Mouse (Mus musculus) right cerebral cortex, postnatal 10 days (tissue): Measurements from ENCODE around the gene Adtrp.

Source experiments
- DNase-seq, 2 experiments: peaks; one replicate each; pipeline ENCODE4 v3.0.0; 2021; ENCODE audit warnings: low spot score in 2 of 2

Gene Adtrp

DNA sequence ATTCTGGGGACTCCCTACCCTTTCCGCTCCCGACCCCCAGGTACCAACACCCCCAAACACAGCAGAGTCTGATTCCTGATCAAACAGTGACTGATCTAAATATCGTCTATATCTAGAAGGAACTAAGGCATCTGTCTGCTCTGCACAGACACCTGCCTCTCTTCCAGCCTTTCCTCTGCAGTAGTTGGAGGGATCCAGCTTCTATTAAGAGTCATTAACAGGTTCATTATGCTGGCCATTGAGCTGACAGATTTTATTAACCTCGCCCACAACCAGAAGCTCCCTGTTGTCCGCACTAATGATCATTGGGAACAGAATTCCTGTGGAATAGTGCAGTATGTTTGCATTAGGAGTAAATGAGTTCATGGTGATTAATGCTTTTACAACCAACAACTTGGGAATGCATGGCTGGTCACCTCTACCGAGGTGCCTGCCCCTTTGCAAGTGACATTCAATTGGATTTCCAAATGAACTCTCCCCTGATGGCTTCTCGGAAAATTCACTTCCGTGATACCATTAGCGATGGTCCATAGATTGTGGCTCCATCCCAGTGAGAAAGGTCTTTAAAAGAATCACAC lies 67.8 kb downstream of the Adtrp start:
- DNase-seq = no peak

DNA sequence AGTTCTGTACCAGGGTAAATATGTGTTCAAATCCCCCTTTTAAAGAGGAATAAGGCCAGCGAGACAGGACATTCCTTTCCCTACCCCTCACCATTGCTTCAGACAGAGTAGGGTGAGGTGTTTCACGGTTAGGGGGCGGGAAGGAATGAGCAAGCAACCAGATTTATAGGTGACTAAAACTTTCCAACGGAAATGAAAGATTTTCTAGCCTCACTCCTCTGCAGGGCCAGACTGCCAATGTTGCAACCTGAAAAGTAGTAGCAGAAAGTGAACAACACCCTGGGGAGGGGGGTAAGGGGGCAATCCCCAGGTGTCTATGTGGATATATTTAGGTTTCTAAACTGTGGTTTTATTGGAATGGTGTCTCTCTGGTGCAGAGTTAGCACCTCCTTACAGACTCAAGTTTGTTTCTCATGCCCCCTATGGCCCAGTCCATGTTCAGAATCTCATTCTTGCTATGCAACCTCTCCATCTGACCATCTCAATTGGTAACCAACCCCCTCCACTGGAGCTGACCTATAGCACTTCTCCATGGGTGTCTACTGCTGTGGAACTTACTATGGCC lies 73.6 kb downstream of the Adtrp start:
- DNase-seq = no peak

DNA sequence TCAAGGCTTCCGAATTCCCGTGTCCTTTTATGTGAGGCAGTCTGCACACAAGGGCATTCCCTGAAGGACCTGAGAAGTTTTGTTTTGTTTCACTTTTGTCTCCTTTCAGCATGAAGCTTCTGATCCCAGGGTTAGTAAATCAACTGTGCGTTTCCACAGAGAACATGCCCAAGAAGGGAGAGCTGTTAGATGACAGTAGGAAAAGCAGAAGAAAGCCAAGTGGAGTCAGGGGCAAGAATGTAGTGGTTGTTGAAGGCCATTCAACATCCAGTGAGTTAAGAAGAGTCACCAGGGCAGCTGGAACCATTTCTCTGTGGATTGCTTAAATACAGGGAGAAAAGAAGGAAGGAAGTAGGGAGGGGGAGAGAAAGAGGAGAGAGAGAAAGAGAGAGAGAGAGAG lies 76.4 kb downstream of the Adtrp start:
- DNase-seq = no peak

DNA sequence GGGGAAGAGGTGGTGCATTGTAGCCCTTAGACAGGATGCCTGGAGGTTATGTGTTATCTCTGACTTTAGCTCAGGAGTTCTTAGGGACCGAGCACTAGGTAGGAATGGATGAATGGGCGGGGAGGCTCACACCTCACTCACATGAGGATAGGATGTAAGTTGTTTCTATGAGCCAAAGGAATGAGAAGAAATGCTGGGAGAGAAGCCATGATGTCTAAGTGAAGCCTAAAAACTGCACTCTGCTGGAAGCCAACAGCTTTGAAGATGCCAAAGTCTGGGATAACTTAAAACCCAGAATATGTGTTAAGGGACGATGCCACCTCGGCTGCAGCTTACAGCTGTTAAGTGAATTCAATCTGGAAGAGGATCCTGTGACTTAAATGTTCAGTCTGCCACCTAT lies 79.5 kb downstream of the Adtrp start:
- peak in 1 of 2 experiments; percentile 54 for DNase-seq

DNA sequence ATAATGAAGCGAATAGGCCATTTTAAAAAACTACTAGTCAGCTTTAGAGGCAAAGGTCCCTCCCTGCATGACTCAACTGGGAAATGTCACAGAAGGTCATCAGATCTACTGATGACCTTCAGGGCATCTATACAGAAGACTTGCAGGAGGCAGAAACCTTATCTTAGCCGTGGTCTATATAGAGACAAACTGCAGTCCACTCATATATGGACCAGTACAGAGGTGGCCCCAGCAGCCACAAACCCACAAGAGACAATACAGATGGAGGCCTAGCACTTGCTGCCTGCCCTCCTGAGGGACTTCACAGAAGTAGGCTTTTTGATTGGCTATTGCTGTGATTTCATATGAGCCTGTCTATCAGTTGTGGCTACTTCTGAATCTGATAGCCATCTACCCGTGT lies 85.5 kb downstream of the Adtrp start:
- no peak for DNase-seq

DNA sequence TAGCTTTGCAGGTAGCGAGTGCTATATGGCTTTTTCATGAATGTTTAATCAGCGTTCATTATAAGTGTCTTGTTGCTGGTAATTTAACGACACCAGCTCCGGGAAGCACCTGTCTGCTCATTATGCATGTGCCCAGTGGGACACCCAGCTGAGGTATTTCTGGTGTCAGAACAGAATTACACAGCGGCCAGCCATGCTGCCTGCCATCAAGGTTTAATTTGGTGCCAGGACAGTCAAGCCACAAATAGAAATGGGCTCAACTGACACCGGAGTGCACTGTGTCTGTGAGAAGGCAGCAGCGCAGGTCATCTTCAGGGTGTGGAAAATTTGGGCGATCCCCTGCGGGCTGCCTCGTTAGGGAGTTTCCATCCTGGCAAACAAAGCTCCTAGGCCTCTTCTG lies 87.0 kb downstream of the Adtrp start:
- no peak for DNase-seq

DNA sequence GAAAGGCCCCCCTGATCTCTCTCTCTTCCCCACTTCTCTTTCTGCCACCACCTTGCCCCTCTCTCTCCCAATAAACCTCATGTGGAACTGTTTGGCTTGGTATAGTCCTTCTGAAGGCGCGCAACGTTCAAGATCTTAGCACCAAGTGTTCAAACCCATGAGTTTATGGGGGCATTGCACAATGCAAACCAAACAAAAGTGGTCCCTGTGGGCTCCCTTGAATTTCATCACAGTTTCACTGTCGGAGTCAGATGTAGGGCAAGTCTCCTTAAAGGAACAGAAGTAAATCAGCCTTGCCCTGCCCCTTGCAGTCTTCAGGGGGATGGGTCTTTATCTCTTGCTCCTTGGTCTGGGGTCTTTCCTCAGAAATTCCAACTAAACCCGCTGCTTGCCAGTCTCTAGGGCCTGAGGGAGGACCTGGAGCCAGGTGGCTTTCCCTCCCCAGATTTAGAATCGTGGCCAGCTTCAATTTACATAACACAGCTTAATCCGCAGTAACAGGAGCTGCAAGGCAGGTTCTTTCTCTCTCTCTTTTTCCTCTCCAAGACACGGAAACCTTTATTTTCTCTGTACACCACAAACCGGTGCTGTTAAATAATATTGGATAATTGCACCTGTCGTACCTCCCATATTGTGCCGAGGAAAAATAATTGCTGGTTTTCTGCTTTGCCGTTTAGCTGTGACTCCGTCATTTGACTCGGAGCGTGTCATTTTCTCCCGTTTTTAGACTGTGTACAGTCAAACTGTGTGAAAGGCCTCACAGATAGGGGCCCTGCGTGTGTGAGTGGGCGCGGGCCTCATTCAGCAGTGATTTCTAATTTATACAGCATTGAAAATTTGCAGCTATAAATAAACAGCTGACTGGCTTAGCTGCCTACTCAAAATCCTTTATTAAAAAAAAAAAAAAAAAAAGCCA lies 88.7 kb downstream of the Adtrp start:
- DNase-seq = peak; percentile 66 to 83

DNA sequence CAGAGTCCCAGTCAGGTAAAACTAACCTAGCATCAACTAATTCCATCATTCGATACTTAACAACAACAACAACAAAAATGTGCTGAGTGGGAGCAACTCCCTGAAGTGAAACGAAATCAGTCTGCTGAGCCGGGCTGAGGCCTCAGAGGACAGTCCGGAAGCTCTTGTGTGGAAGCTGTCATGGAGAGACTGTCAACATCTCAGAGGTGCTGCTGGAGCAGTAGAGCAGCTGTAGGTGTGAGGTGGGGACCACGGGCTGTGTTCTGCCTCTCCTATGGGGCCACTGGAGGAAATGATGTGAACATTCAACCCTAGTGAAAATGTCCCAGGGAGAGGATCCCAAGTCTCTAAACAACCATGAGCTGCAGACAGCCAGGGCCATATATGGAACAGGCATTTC lies 94.4 kb downstream of the Adtrp start:
- DNase-seq = no peak

DNA sequence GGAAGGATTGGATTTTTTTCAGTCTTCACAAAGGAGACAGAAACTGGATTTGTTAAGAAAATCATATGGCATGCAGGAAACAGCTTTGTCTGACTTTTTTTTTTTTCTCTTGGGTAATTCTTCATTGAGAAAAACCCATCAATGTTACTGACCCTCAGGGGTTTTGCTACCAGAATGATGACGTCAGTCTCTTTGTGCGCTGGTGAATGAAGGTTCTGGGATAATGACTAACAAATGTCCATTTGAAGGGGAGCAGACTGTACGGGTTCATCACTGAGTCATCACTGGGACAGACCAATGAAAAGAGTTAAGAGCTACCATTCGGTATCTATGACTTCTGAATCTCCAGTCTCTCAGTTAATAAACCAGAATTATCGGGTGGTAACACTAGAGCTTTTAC lies 97.0 kb downstream of the Adtrp start:
- DNase-seq = no peak

DNA sequence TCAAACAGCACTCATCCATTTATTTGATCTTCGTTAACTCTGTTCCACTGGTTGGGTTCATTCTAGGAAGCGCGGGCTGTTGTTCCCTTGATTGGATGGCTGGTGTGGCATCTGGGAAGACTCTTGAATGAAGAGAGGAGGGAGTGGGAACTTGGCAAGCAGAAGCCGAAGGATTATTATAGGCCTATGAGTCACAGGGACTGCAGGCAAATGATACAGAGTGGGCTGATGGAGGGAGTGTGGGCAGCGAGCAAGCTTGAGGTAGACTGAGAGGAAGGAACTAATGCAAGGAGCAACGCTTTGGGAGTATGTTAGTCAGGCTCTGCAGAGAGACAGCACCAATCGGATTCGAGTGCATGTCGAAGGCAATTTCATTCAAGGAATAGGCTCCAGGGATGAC lies 98.6 kb downstream of the Adtrp start:
- DNase-seq = peak; percentile 71 to 83

DNA sequence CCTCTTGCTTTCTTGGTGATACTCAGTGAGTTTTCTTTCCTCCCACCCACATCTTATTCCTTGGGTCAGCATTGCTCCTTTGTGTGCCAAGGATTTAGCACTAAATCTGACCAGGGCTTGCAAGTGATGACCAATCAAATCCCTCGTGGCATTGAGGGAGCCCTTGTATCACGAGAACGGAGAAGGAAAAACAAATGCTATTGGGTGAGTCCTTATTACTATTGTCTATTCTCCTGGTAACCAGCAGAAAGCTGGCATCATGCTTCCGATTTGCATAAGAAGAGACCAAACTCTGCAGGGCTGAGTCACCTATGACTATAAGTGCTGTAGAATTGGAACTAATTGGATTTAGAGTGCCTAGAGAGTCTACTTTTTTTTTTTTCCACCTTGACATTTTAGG lies 99.8 kb downstream of the Adtrp start:
- DNase-seq = peak in 1 of 2 experiments; percentile 36

DNA sequence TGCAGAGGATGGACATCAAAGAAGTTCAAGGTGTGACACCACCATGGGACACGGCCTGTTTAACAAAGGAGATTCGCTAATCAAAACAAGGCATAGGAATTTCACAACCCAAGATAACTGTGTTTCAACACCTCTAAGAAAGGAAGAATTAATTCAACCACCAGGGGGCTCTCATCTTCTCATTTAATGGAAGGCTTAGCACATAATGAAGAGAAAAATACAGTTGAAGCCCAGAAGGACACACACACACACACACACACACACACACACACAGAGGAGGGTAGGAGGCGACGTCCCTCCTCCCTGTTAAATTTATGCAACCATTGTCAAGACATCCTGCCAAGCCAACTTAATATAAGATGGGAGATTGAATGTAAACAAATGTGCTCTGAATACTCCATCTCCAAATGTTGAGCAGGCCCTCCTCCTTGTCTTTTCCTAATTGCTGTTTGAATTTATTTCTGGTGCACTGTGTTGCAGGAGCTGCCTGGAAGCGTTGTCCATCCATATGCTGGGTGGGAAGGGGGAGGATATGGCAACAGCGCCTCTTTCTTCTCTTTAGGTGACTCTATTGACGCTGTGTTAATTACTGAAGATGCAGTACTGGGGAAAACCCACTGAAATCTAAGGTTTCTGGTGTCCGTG lies 100.4 kb downstream of the Adtrp start:
- DNase-seq = peak; percentile 47 to 59

DNA sequence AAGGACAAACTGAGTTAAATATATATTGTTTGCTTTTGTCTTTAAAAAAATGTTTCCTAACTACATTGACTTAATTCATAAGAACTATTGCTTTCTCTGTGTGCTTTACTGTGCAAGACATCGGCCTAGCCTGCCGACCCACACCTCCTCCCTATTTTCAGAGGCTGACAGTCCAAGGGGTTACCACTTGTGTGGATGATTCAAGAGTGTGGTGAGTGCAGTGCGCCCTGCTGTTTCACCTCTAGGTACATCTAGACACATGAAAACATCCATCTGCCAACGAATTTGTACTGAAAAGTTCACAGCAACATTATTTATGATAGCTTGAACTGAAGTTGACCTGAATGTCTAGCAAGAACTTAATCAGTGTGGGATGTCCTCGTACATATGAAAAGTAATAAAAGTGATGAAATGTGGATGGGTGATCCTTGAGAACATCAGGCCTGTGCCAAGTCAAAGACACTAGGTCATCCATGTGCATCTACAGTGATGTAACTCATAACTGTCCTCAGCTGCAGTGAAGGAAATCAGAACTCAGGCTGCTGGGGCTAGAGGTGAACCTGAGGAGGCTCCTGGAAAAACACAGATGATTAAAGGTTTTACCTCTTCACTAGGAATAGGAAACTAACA lies 106.9 kb downstream of the Adtrp start:
- DNase-seq = no peak

DNA sequence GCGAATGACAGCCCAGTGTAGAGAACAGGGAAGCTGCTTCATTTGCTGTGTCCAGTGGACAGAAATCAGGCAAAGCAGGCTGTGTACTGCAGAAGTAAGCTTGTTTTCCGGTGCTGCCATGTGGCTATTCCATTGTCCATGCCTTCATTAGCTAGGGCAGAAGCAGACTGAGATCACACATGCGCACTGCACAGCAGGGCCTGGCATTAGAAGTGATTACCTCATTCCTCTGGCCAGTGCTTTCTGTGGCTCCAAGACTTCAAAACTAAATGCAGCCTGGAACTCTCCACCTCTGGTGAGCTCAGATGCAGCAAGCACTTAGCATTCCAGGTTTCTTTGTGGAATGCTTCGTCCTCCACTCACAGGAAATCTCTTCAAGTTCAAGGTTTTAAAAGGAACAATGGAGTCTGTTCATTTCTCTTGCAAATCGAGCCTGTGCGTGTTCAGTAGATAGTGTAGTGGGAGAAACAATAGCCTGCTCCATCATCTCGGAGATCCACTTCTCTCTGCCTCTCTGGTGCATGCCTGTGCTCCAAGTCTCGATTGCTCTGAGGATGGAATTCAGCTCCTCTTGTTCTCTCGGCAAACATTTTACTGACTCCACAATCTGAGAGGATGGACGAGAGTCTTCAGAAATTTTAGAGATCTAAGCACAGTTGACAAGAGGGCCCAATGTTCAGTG lies 109.7 kb downstream of the Adtrp start:
- peak; percentile 38 to 40 for DNase-seq

DNA sequence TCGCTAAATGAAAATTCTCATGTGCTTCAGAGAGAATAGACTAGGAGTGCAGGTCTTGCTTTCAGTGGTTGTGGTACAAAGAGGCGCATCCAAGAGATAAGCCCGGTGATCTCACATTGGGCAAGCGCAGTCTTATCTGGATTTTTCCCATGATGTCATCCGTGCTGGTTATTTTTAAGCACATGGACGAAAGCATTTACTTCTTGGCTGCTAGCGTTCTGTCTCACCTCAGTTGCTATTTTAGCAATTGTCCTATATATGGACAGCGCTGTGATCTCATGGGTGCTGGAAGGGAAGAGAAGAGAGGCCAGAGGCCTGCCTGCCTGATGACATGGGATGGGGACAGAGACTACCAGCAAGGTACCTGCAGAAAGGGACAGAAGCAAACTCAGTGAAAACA lies 117.8 kb downstream of the Adtrp start:
- DNase-seq = no peak

DNA sequence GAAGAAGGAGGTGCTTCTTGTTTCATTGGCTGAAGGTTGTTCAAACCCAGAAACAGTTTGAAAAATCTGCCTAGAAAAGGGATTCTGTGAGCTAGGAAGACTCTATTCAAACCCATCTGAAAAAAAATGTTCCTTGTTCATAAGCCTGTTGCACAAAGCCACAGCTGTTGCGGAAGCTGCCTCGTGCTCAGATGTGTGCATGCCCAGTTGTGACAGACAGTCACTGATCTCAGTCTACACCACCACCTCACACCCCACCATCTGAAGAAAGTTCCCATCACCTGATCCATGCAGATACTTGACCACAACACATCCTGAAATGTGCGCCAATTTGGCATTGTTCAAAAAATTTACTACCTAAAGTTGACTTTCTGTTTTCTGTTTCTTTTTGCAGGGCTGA lies 119.7 kb downstream of the Adtrp start:
- DNase-seq = no peak

DNA sequence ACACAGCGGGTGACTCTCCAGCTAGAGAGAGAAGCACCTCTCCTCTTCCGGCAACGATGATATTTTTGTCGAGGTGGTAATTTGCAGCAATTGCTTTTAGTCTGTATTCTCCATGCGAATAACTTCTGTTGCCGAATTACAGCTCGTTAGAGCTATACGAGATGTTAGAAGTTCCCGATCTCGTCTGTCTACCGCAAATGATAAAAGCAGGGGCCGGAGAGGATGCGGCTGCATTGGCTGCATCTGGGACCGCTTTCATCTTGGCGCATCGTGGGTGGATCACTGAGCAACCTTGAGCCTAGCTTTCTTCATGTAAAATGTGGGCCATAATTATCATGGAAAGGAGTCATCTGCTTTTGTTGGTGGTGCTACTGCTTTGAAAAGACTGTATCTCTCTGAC lies 128.2 kb downstream of the Adtrp start:
- peak; percentile 25 to 39 for DNase-seq

DNA sequence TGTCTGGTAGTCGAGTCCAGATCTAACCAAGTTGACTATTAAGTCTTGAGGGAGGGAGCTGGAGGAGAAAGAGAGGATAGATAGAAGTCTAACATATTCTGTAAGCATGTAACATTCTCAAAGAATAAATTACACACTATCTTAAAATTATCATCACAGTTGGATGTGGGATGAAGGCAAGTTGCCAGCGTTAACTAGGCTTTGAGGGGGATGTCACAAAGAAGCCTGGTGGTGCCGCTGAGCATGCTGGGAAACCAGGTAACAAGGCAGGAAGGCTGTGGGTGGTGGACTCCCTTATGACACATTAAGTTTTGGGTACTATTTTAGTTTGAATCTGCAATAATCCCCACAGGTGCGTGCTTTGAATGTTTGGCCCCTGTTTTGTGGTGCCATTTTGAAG lies 129.4 kb downstream of the Adtrp start:
- peak; percentile 46 to 52 for DNase-seq
